Mouse (Mus musculus): ENCODE results near the gene Rmdn3.

DNA sequence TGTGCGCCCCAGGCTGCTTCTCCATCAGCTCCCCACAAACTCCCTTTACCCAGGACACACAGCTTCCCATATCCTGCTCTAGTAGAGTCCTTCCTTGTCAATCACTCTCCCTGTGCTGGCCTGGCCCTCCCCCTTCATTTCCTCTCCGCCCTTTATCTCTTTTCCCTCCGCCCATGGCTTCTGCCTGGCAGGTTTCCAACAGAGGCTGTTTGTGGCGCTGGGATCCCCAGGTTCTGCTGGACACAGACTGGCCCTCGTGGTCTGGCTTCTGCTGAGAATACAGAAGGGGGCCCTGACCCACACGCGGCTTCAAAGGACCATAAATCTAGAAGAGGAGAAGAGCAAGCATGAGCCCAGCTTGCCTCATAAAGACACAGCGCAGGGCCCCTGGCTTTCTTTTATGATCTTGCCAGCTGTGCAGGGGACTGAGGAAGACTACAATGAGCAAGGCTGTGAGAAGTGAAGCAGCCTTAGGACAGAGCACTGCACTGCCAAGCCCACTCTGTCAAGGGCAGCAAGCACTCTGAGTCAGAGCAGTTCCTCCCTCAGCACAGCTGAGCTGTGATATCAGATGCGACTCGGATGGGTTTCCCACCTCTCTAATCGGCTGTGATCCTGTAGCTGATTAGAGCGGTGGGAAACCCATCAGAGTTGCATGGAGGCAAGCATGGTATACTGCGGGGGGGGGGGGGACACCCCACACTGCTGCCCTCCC is 16.2 kb upstream of the Rmdn3 start:
- TF ChIP-seq GATA1 (IDR thresholded peaks at IDR 0.05; ENCODE audit: borderline replicate concordance, low read length) (no peak), FLI1 (IDR thresholded peaks at IDR 0.05; ENCODE audit: low read length) (no peak)

Data from megakaryocyte, embryonic 14.5 days (primary cell).